Mouse (Mus musculus) gastrocnemius, postnatal 36 days (tissue): ENCODE data around the gene Atp8b3. TPM values are rescaled to one million over a fixed set of nuclear protein-coding genes. Genes with fewer than 3 reads are reported as not detected.

Experiments used
- DNase-seq, 2 experiments: peaks; one replicate each; pipeline ENCODE4 v3.0.0; 2022
- intact Hi-C: fragments of 180-260 bp; cut with DNase I; formaldehyde crosslinking; loops from one replicate; pipeline ENCODE4 v1.15.1; 2025
- long read RNA-seq, 2 experiments: library from polyadenylated mRNA; stranded (forward); transcript quantifications; one replicate each; pipeline ENCODE4 v2.0.0; 2021
- total RNA-seq, 2 experiments: library from RNA; stranded (reverse); gene quantifications; 2 replicates each; pipeline ENCODE4 v1.2.3; 2021

Gene Atp8b3
- total RNA-seq: not detected
- long read RNA-seq, experiment 1: 0 reads
- long read RNA-seq, experiment 2: 0 reads

- intact Hi-C loops: no loop called here
- peak; percentile 54 to 69 for DNase-seq
These were observed at the start of gene Atp8b3 for GRCm38 (mm10) chr10:80538710-80539394. Atp8b3 (minus strand) TSS chr10:80539124.

GRCm38 (mm10) chr10:80587305-80587657, 48.4 kb upstream of the Atp8b3 start:
- no peak for DNase-seq

GRCm38 (mm10) chr10:80586407-80587304, 47.7 kb upstream of the Atp8b3 start:
- intact Hi-C loops: no loop called here
- no peak for DNase-seq

More at GRCm38 (mm10) chr10:80587305-80587657, 48.4 kb upstream of the Atp8b3 start:
- intact Hi-C loops: no loop called here

- no peak for DNase-seq
- intact Hi-C loops: no loop called here
These were observed 46.7 kb upstream of the Atp8b3 start for GRCm38 (mm10) chr10:80585581-80585980.

- DNase-seq: no peak
- intact Hi-C loops: loop anchor here (5.0 kb wide), 1 partner anchor 102 kb away; no protein-coding TSS in a partner anchor
These were observed 46.0 kb upstream of the Atp8b3 start for GRCm38 (mm10) chr10:80584642-80585552.

GRCm38 (mm10) chr10:80584045-80584488, 45.1 kb upstream of the Atp8b3 start:
- intact Hi-C loops: loop anchor here (5.0 kb wide), 1 partner anchor 103 kb away; no protein-coding TSS in a partner anchor
- no peak for DNase-seq

- no peak for DNase-seq
- intact Hi-C loops: loop anchor here (5.0 kb wide), 1 partner anchor 104 kb away; no protein-coding TSS in a partner anchor
These were observed 44.1 kb upstream of the Atp8b3 start for GRCm38 (mm10) chr10:80583047-80583446.

GRCm38 (mm10) chr10:80578911-80579310, 40.0 kb upstream of the Atp8b3 start:
- intact Hi-C loops: no loop called here
- DNase-seq: peak in 1 of 2 experiments; percentile 25

- peak; percentile 77 to 83 for DNase-seq
- intact Hi-C loops: no loop called here
These were observed 39.3 kb upstream of the Atp8b3 start for GRCm38 (mm10) chr10:80578131-80578750.

- intact Hi-C loops: no loop called here
- peak; percentile 97 to 99 for DNase-seq
These were observed 38.5 kb upstream of the Atp8b3 start, which contains the start of gene Klf16 for GRCm38 (mm10) chr10:80577195-80578130. Klf16 (minus strand) TSS chr10:80577321.

GRCm38 (mm10) chr10:80576351-80577194, 37.6 kb upstream of the Atp8b3 start:
- DNase-seq: peak; percentile 19 to 49
- intact Hi-C loops: no loop called here

GRCm38 (mm10) chr10:80575925-80576324, 37.0 kb upstream of the Atp8b3 start:
- intact Hi-C loops: no loop called here
- no peak for DNase-seq

- intact Hi-C loops: no loop called here
These were observed 36.0 kb upstream of the Atp8b3 start for GRCm38 (mm10) chr10:80574896-80575295.

GRCm38 (mm10) chr10:80573944-80574343, 35.0 kb upstream of the Atp8b3 start:
- intact Hi-C loops: no loop called here
- DNase-seq: no peak

More at GRCm38 (mm10) chr10:80574896-80575295, 36.0 kb upstream of the Atp8b3 start:
- no peak for DNase-seq

GRCm38 (mm10) chr10:80572477-80572876, 33.6 kb upstream of the Atp8b3 start:
- intact Hi-C loops: no loop called here
- DNase-seq: peak in 1 of 2 experiments; percentile 1

GRCm38 (mm10) chr10:80570871-80571836, 32.2 kb upstream of the Atp8b3 start:
- intact Hi-C loops: no loop called here

More at GRCm38 (mm10) chr10:80570871-80571836, 32.2 kb upstream of the Atp8b3 start:
- peak in 1 of 2 experiments; percentile 3 for DNase-seq
